Mouse (Mus musculus) CH12.LX (cell line): ENCODE data around the gene Myo15b. TPM values are rescaled to one million over a fixed set of nuclear protein-coding genes. Genes with fewer than 3 reads are reported as not detected.

Source experiments
- DNase-seq: peaks from one replicate; pipeline ENCODE4 v3.0.0-alpha.2; 2013; ENCODE audit errors: extremely low read depth
- H3K27ac ChIP-seq: 2 replicates; pipeline ENCODE4 v1.5.1; 2012; ENCODE audit warnings: low read depth, mild to moderate bottlenecking, control low read depth, moderate library complexity; ENCODE audit not compliant: insufficient read depth
- H3K27me3 ChIP-seq: replicated peaks from 2 replicates; pipeline ENCODE3; 2012; ENCODE audit warnings: inconsistent platforms
- H3K36me3 ChIP-seq, 2 experiments: replicated peaks in 1 of 2; 2 replicates each; pipeline versions ENCODE3 to v1.6.1; 2012; ENCODE audit warnings: inconsistent platforms in 1 of 2, low read length in 1 of 2, mild to moderate bottlenecking in 1 of 2, mixed read lengths in 1 of 2, moderate library complexity in 1 of 2; ENCODE audit not compliant: control insufficient read depth in 1 of 2, insufficient read depth in 1 of 2
- H3K4me1 ChIP-seq, 2 experiments: 2 replicates each; pipeline ENCODE4 v1.6.1; 2012; ENCODE audit warnings: inconsistent platforms in 1 of 2, moderate library complexity in 1 of 2; ENCODE audit not compliant: insufficient read depth in 2 of 2, control insufficient read depth in 1 of 2
- H3K4me2 ChIP-seq: 2 replicates; pipeline ENCODE4 v1.6.1; 2012; ENCODE audit warnings: low read depth, mild to moderate bottlenecking, control low read depth; ENCODE audit not compliant: poor library complexity, insufficient read depth, severe bottlenecking
- H3K4me3 ChIP-seq, 3 experiments: fragments of 150-350 bp in 1 of 3; sonication (generic) in 1 of 3; replicated peaks in 1 of 3; 2 replicates each; pipeline versions ENCODE3 to v1.5.1; 2011 to 2012; ENCODE audit warnings: low read depth in 2 of 3, low read length in 2 of 3, mild to moderate bottlenecking in 2 of 3, moderate library complexity in 2 of 3, control low read depth in 1 of 3, improper control_type of control experiment in 1 of 3, inconsistent platforms in 1 of 3, mixed read lengths in 1 of 3; ENCODE audit not compliant: poor library complexity in 1 of 3
- H3K79me2 ChIP-seq: replicated peaks from 2 replicates; pipeline ENCODE4 v1.6.1; 2012; ENCODE audit warnings: mild to moderate bottlenecking, moderate library complexity; ENCODE audit not compliant: control insufficient read depth, poor library complexity, insufficient read depth, severe bottlenecking; ENCODE audit errors: extremely low read depth
- H3K9ac ChIP-seq: 2 replicates; pipeline ENCODE4 v1.6.1; 2012; ENCODE audit warnings: low read depth, mild to moderate bottlenecking, control low read depth, moderate library complexity; ENCODE audit not compliant: insufficient read depth
- H3K9me3 ChIP-seq: replicated peaks from 2 replicates; pipeline ENCODE3; 2012; ENCODE audit warnings: low read length, inconsistent platforms, mixed read lengths
- CTCF ChIP-seq, 2 experiments: IDR thresholded peaks in 1 of 2; conservative IDR thresholded peaks in 1 of 2; 2 replicates each; pipeline ENCODE4 v1.5.1; 2011 to 2012; ENCODE audit warnings: low read depth in 2 of 2, low read length in 2 of 2, improper control_type of control experiment in 1 of 2, inconsistent platforms in 1 of 2, mild to moderate bottlenecking in 1 of 2, moderate library complexity in 1 of 2
- ETS1 ChIP-seq: conservative IDR thresholded peaks from 2 replicates; pipeline ENCODE4 v1.6.1; 2012; ENCODE audit warnings: low read depth, mild to moderate bottlenecking, inconsistent platforms, low read length, improper control_type of control experiment, moderate library complexity
- GABPA ChIP-seq: IDR thresholded peaks from 2 replicates; pipeline ENCODE4 v1.6.1; 2012; ENCODE audit warnings: low read depth, low read length, improper control_type of control experiment, inconsistent platforms; ENCODE audit not compliant: insufficient replicate concordance
- JUN ChIP-seq: IDR thresholded peaks from 2 replicates; pipeline ENCODE4 v1.6.1; 2011; ENCODE audit warnings: low read depth, mild to moderate bottlenecking, low read length, improper control_type of control experiment, moderate library complexity; ENCODE audit not compliant: insufficient read depth
- MEF2A ChIP-seq: IDR thresholded peaks from 2 replicates; pipeline ENCODE4 v1.6.1; 2014; ENCODE audit warnings: low read depth, mild to moderate bottlenecking, inconsistent platforms, low read length, improper control_type of control experiment, borderline replicate concordance
- MYC ChIP-seq: IDR thresholded peaks from 2 replicates; pipeline ENCODE4 v1.6.1; 2011; ENCODE audit warnings: low read depth, mild to moderate bottlenecking, improper control_type of control experiment, low read length
- NRF1 ChIP-seq: IDR thresholded peaks from 2 replicates; pipeline ENCODE4 v1.6.1; 2014; ENCODE audit warnings: low read depth, mild to moderate bottlenecking, inconsistent platforms, low read length, improper control_type of control experiment, moderate library complexity
- POLR2A ChIP-seq: IDR thresholded peaks from 2 replicates; pipeline ENCODE4 v1.6.1; 2011; ENCODE audit warnings: low read depth, mild to moderate bottlenecking, improper control_type of control experiment, low read length
- RAD21 ChIP-seq: IDR thresholded peaks from 2 replicates; pipeline ENCODE4 v1.6.1; 2011; ENCODE audit warnings: low read depth, mild to moderate bottlenecking, low read length, improper control_type of control experiment, moderate library complexity
- SMC3 ChIP-seq: IDR thresholded peaks from 2 replicates; pipeline ENCODE4 v1.6.1; 2011; ENCODE audit warnings: low read depth, low read length, improper control_type of control experiment
- UBTF ChIP-seq: IDR thresholded peaks from 2 replicates; pipeline ENCODE4 v1.6.1; 2012; ENCODE audit warnings: low read depth, mild to moderate bottlenecking, inconsistent platforms, low read length, improper control_type of control experiment, moderate library complexity
- ZMIZ1 ChIP-seq: IDR thresholded peaks from 2 replicates; pipeline ENCODE4 v1.6.1; 2012; ENCODE audit warnings: low read depth, mild to moderate bottlenecking, inconsistent platforms, low read length, improper control_type of control experiment
- ZNF384 ChIP-seq: IDR thresholded peaks from 2 replicates; pipeline ENCODE4 v1.6.1; 2012; ENCODE audit warnings: low read depth, low read length, improper control_type of control experiment, inconsistent platforms
- dilution Hi-C: fragments of 300-500 bp; cut with MboI; formaldehyde crosslinking; loops from 2 replicates; pipeline ENCODE4 v1.14.3; 2020; ENCODE audit warnings: low sequenced_read_pairs; ENCODE audit not compliant: extremely low pct_unique_long_range_greater_than_20kb, extremely low pct_ligation_motif_present
- in situ Hi-C: fragments of 300-500 bp; cut with MboI; formaldehyde crosslinking; loops from 3 replicates; pipeline ENCODE4 v1.14.3; 2019; ENCODE audit warnings: low sequenced_read_pairs, low pct_ligation_motif_present, low pct_unique_long_range_greater_than_20kb, mixed read lengths
- polyA plus RNA-seq: library from polyadenylated mRNA; unstranded; fragments of >175 nt; gene quantifications from 2 replicates; pipeline ENCODE4 v1.2.1, GENCODE M21; 2012; ENCODE audit warnings: low read depth; ENCODE audit not compliant: insufficient read length
- total RNA-seq, 2 experiments: library from RNA; depleted of rRNA; stranded (reverse); fragments of 300-350 nt in 1 of 2; fragments of >200 nt in 1 of 2; gene quantifications; 2 replicates each; pipeline ENCODE4 v1.2.3; 2012 to 2014

Myo15b gene
- total and polyA plus RNA-seq, 3 experiments = 0.21 to 0.43 TPM; not detected in 1

DNA sequence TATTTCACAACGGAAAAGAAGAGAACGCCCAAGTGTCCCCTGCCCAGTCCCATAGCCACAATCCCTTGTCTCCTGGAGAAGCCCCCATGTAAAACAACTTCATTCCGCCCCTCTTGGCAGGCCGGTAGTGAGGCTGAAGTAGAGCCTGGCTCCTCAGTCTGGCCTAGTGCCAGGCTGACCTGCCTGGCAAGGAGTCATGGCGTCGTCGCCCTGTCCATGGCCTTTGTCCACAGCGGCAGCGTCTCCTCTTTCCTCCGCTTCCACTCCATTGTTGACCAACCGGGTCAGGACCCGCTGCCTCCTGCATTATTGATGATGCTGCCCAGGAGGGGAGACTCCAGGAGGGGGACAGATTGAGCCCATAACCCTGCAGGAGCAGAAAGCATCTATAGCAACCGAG lies 270 bp upstream of the Myo15b start:
- Histone ChIP-seq H3K4me2 (no peak overlapping the region), H3K9me3 (no peaks in the 10 kb centered on the region), H3K9ac (no peak overlapping the region), H3K4me1 (peaks cover 3 to 4% of the 10 kb centered on the region in 2 experiments; a peak in 2 of 4 replicates), H3K4me3 (no peak overlapping the region), H3K27ac (no peak overlapping the region), H3K36me3 (peaks cover 18 to 28% of the 10 kb centered on the region in 2 experiments), H3K79me2 (no peaks in the 10 kb centered on the region), H3K27me3 (peaks cover 39% of the 10 kb centered on the region)
- TF ChIP-seq UBTF = no peak
- TF ChIP-seq CTCF (conservative IDR thresholded peaks at IDR 0.05 in 1 of 2, IDR thresholded peaks at IDR 0.05 in 1 of 2; ENCODE audit: low read depth in 2 of 2, low read length in 2 of 2) = no peak
- in situ Hi-C loops (no loop called here), dilution Hi-C loops (no loop called here)
- DNase-seq = no peak

DNA sequence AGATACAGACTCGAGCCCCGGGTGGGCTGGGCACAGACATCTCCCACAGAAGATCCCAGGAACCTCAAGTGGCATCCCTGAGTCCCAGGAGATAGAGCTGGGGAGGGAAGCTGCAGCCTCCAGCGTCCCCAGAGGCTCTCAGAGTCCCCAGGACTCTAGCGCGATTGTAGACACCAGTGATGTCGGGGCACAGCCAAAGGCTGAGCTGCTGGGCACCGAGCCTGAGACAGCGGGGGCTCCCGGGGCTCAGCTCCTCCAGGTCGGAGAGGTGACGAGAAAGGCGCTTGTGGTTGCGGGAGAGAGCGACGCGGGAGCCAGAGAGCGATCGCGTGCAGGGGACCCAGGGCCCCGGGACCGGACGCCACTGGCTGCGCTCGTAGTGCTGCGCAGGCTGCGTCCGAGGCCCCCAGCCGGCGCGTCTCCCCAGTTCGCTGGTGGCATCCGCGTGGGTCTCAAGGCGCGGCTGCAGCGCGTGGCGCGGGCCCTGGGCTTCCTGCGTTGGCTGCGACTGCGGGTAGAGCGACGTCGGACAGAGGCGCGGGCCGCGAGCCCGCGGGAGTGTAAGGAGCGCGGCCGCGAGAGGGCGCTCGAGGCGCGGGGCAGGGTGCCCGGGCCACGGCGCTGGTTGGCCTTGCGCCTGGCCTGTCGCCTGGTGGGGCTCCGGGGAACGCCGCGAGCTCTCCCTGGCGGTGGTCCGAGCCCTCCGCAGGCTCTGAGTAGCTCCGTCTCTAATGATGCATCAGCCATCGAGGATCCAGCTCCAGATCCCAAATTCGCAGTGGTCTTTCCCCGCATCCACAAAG lies 1.1 kb downstream of the Myo15b start:
- H3K79me2 ChIP-seq = no peaks in the 10 kb centered on the region
- H3K27me3 ChIP-seq = peaks cover 45% of the 10 kb centered on the region
- H3K9me3 ChIP-seq = no peaks in the 10 kb centered on the region
- peak overlapping the region; percentile 64; the same call in 1 of the 2 replicates for H3K4me2 ChIP-seq
- H3K36me3 ChIP-seq = peaks cover 5 to 14% of the 10 kb centered on the region in 2 experiments
- in situ Hi-C loops (no loop called here), dilution Hi-C loops (no loop called here)
- DNase-seq = peak; percentile 78
- TF ChIP-seq ZMIZ1 (no peak), ETS1 (no peak), JUN (no peak), CTCF (conservative IDR thresholded peaks at IDR 0.05 in 1 of 2, IDR thresholded peaks at IDR 0.05 in 1 of 2; ENCODE audit: low read depth in 2 of 2, low read length in 2 of 2) (peak; percentile 34 to 99), SMC3 (peak; percentile 85), MEF2A (0 out of 2 replicates have a peak, but pooled peaks have one; percentile 7), POLR2A (no peak), MYC (no peak), NRF1 (no peak), UBTF (peak; percentile 76; the same call in 1 of the 2 replicates), ZNF384 (no peak), RAD21 (peak; percentile 73), GABPA (no peak)
- H3K27ac ChIP-seq = no peak overlapping the region
- peak overlapping the region in 1 of 3 experiments; percentile 21 for H3K4me3 ChIP-seq
- H3K4me1 ChIP-seq = peaks cover 3 to 4% of the 10 kb centered on the region in 2 experiments; a peak in 2 of 4 replicates
- no peak overlapping the region for H3K9ac ChIP-seq
